Mouse (Mus musculus) cerebellum, adult 18-20 months (tissue): Measurements from ENCODE around the gene Bco1.
A peak's percentile ranks its signal among the peaks of the same experiment; 100 is the strongest.

Experiments
- DNase-seq, 2 experiments: peaks; one replicate each; pipeline ENCODE4 v3.0.0; 2021

The Bco1 gene

GRCm38 (mm10) chr8:117094053-117094452, 1.6 kb upstream of the Bco1 start:
- no peak for DNase-seq

DNA sequence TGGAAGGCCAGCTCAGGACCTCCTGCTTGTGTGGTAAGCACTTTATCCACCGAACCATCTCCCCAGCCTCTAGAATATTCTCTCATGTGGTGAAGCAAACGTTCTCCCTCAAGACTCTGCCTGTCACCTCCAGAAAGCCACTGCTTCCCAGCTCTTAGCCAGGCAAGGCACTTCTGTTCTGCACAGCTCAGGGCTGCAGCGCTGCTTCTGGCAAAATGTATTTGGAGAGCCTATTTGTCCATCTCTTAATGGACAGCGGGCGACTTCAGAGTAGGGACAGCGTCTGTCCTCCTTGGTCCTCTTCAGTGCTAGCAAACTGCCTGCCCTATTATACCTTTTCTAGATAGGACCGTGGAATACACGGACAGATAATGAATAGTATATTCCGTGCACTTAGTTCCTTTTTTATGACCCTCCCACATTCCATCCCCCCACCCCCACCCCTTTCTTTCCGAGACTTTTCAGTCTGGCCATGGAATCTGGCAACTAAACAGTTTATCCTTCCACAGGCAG, 1.5 kb downstream of the Bco1 start:
- no peak for DNase-seq

DNA sequence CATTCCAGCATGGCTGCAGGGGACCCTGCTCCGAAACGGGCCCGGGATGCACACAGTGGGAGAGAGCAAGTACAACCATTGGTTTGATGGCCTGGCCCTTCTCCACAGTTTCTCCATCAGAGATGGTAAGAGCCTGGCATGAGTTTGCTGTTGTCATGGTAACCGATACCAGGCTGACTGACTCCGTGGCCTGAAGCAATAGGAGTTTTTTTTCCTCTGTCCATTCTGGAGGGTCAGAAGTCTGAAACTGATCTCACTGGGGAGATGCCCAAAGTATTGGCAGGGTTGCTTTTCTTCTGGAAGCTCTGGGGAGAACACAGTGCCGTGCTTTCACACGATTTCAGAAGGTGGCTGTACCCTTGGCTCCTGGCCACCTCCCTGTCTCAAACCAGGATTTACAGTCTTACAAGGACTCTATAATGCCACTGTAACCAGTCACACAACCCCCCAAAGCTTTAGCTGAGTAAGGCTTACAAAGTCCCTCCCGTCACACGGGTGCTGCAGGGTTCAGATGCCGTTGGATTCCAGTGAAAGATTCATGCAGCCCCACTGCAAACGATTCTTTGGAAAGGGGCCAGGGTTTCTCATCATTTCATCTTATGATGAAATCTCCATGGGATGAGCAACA, 2.0 kb downstream of the Bco1 start:
- no peak for DNase-seq

GRCm38 (mm10) chr8:117107533-117107932, 11.9 kb downstream of the Bco1 start:
- peak; percentile 63 to 73 for DNase-seq

DNA sequence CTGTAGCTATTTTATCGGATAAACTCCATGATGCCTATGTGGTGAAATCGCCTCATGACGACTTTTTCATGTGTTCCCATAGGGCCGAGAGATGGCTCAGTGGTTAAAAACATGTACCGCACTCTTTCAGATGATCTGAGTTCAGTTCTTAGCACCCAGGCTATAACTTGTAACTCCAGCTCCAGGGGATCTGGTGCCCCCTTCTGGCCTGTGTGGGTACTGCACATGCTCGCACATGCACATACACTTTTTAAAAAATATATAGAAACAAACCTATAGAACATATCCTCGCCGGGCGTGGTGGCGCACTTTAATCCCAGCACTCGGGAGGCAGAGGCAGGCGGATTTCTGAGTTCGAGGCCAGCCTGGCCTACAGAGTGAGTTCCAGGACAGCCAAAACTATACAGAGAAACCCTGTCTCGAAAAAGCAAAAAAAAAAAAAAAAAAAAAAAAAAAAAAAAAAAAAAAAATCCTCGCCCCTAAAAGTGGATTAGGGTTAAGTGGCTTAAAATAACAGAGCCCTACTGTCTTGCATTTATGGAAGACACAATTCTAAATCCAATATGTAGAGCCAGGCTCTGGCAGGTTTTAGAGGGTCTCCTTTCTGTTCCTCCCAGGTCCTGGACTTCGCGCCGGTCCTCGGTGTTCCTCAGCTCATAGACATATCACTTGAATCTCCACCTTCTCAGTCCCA, 13.5 kb downstream of the Bco1 start:
- DNase-seq = peak in 1 of 2 experiments; percentile 10

DNA sequence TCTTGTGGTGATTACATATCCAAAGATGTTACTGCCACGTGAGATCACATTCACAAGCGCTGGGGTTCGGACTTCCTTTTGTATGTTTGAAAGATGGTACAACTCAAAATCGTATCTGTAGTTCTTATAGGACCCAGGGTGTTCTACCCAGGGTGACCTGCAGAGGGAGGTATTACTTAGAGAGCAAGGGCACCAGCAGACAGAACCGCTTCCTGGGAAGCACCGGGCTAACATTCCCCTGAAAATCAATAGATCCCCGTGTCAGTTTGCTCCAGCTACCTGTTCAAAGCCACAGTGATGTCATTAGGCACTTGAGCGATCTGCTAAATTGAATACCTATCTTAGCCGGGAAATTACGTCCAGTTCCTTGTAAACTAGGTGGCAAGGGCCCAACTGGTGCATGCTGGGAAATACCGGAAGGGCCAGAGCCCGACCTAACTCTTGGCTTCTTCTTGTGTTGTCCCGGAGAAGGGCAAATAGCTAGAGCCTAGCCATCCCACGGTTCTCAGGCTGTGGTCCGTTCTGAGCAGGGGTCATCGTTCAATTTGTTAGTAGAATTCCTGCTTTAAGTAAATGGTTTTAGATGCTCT, 14.2 kb downstream of the Bco1 start:
- DNase-seq = peak; percentile 22 to 30

DNA sequence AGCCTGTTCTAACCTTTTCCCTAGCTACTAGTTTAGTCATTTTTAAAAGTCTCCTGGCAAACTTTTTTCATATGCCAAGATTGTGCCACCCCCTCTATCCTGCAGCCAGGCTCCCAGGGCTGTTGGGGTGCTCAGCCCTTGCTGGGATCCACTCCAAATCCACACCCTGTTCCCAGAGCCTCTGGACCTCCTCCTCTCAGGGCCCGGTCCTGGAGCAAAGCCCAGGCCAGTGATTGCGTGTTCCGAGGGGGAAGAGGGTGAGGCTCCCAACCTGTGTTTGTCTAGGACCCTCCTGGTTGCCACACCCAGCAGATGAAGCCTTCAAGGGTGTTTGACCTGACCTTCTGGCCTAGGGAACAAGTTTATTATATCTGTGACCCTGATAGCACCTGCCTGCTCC, 16.0 kb downstream of the Bco1 start:
- DNase-seq = no peak

DNA sequence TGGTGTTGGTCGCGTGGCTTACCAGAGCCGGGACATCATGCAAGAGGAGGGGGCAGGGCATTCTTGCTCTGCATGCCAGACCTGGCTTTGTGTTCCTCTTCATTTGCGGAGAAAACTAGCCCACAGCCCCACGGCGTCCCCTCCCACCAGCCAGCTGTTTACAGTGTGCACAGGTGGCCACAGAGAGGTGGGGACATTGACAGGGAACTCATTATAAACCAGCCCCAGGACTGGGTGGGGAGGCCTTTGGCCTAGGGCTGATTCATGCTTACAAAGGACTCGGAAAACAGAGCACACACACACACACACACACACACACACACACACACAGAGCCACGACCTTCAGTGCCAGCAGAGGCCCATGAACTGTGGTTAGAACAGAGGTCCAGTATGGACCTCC, 16.6 kb downstream of the Bco1 start:
- DNase-seq = no peak

DNA sequence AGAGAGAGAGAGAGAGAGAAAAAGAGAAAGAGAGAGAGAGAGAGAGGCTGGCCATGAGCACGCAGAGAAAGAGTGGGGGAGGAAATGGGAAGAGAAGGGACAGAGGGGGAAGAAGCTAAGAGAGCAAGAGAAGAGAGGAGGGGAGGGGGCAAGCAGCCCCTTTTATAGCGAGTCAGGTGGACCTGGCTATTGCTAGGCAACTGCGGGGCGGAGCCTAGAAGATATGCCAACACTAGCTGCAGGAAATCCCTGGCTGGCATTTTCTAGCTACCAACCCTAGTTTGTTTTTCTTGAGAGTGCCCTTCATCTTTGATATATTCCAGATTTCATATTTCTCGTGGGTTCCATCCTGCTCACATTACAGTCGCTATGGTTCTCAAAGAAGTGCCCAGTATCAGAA, 19.4 kb downstream of the Bco1 start:
- no peak for DNase-seq

DNA sequence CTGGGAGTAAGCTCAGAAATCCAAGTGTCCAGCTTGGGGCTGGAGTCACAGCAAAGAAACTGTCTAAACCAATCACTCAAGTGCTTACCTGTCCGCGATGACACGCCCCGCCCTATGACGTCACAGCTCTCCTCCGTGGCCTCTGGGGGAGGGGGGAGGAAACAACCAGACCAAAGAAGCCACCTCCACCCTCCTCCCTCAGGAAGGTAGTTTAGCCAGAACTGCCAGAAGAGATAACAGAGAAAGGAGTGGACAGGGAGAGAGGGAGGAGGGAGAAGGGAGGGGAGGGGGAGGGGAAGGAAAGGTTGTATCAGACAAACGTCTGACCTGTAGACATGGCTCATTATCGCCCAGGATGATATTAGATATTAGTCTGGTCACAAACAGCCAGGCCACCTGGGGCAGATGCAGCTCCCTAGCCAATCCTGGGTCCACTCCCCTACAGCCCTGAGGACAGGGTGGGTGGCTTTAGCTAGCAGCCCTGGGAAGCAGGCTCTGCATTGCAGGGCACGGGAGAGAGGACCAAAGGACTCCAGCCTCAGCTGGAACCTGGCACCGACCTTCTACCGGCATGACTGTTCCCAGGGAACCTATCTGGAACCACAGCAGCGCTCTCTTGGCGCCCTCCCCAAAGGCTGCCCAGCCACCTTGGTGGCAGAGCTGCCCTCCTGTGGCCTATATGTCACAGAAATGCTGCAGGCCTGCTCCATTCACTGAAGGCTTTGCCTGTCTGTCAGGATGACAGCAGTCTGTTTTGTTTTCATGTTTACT, 20.2 kb downstream of the Bco1 start:
- peak; percentile 43 to 50 for DNase-seq

- DNase-seq = no peak
Observed at GRCm38 (mm10) chr8:117116534-117116933, 20.9 kb downstream of the Bco1 start.

DNA sequence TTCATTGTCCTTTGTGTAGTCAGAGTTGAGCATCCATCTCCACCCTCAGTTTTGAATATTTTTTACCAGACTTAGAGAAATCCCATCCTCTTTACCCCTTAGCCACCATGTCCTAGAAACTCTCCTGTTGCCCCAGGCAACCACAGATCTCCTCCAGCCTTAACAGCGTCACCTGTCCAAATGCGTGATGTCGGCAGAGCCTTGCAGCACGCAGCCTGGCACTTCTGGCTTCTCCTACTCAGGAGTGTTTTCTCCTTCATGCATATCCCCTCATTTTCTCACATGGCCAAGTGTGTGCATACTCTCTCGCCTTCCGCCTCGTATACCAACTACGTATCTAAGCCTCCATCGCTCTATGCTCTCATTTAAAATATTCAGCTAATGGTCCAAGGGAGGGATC, 22.8 kb downstream of the Bco1 start:
- DNase-seq = no peak

DNA sequence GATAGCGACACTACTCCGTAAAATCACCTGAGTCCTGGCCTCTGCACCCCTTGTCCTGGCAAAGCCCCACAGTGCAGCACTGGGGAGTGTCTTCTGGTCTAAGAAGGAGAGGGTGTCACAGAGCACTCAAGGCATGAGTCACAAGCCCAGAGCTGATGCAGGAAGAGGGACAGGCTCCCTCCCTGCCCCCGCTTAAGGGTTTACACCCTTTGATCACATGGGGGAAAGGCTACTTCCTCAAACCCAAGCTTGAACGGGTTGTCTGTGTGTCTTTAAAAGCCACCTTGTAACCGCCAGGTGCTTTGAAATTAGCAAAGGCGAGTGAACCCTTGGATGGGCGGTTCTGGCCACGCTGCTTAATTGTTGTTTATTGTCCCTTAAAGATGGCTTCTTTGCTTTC, 25.6 kb downstream of the Bco1 start:
- no peak for DNase-seq

DNA sequence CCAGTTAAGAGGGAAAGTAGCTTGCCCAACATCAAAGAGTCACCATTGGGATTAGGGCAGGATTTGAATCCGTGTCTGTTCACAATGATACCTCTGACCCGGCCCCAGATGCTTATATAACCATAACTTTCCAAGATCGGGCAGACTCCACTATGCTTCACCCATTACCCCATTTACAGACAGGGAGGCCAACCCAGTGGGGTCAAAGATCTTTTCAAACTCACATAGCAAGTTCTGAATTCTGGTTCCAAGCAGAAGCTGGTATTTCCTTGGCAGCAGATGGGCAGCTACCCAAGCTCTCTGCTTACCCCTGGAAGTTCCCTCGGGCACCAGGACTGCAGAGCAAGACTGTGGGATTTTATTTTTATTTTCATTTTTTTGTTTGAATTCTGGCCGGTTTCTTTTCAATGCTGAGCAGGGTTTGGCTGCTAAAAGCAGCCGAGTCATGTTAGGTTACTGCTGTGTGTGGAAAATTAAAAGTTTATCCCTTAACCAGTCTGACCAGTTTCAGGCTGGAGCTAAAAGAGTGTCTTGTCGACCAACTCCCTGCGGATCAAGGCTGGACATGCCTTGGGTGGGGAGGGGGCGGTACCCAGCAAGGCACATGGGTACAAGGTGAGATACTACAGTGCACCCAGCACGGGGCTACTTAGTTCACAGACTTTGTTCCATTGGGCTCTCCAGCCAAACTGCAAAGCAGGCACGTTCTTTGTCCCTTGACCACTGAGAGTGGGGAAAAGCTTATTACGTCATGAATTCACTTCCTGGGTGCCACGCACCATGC, 28.4 kb downstream of the Bco1 start:
- DNase-seq = no peak

GRCm38 (mm10) chr8:117125854-117126253, 30.2 kb downstream of the Bco1 start:
- DNase-seq = no peak

DNA sequence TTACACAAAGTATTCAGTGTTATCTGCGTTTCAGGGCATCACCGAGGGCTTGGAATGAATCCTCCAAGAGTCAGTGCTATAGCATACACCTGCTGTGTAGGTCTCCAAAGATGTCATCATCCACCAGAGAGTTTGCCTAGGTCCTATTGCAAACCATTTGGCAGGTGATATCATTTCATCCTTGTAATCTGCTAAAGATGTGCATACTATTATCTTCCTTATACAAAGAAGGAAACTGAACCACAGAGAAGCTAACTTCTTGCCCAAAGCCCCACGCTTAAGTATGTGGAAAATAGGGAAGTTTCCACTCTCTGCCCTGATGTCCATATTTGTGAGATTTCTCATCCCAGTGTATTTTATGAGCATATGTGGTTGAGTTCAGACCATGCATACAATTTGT, 30.8 kb downstream of the Bco1 start:
- no peak for DNase-seq

DNA sequence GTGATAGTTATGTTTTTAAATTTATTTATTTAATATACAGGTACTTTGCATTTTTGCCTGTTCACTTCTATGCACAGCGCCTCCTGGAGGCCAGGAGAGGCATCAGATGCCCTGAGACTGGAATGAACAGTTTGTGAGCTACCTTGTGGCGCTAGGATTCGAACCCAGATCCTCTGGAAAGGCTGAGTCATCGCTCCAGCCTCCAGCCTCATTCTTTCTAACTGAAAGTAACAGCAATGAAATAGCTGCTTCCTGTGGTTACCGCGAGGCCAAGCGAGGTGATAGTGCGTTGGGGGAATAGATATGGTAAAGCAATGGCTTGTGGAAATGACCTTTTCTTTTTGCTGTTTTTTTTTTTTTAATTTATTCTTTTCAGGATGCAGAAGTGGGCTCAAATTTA, 31.4 kb downstream of the Bco1 start:
- no peak for DNase-seq

GRCm38 (mm10) chr8:117133702-117134101, 38.0 kb downstream of the Bco1 start:
- no peak for DNase-seq

DNA sequence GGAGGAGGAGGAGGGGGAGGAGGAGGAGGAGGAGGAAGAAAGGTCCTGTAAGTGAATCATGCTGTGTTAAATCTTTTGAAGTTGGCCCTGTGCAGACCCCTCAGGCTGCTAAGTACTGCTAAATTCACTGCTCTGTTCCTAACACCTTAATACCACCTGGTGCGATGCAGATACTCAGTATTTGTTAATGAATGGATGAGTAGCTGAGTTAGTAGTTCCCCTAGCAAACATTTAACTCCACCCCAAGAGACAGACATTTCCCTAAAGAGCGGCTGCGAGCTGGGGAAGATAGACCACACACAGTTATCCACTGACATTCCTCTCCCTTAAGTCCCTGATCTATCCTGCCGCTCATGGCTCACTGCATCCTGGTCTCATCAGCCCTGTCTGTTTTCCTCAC, 40.7 kb downstream of the Bco1 start:
- DNase-seq = no peak

DNA sequence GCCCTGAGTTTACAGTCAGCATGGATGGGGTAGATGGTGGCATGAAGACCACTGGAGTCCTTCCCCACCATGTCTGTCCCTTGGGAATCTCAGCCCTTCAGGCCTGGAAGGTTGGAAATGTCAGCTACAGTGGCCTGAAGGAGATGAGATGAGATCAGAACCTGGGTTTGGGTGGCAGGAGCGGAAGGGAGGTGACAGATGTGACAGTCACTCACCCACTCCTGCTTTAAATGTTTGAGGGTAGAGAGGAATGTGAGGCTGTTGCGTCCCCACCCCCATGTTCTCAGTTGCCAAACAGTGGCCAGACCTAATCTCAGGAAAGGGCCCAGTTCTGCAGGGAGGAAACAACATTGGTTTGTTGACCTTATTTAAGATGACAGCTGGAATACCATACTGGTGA, 41.1 kb downstream of the Bco1 start:
- DNase-seq = no peak

DNA sequence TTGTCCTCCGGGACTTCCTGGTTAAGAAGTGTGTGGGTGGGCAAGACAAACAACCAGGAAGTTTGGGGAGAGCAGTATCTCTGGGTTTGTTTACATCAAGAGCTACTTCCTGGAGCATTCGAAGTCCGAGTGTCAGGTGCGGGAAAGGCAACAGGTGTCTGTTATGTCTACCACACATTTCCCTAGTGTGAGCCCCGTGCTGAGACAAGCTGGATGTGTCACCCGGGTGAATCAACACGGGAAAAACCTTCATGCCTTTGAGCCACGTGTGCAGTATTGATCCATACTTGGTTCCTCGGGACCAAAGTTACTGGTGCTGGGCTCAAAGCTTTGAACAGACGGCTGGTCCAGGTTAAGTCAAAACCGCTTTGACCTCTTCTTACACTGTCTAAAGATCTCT, 41.7 kb downstream of the Bco1 start:
- DNase-seq = no peak

- no peak for DNase-seq
Observed at GRCm38 (mm10) chr8:117148520-117148919, 52.9 kb downstream of the Bco1 start.

- DNase-seq = no peak
Observed at GRCm38 (mm10) chr8:117156149-117156548, 60.5 kb downstream of the Bco1 start.
